ENCODE assay signal across 20 mouse cellular contexts in the genomic region with DNA sequence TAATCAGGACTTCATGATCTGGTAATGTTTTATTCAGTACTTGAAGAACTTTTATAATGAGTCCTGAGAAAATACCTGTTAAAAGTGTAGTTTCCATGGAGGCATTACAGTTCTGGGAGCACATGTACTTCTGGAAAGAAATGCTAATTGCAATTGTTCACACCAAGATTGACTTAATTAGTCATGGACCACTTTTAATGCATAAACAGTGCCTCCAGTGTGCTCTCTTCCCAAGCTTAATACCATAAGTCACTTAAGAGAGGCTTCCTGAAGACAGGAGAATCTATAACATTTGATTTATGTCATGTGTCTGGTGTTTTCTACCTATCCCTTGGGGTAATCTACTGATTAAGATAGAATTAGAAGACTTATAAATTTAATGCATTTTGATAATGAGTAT.
"Had no signal": no experiment of that assay in that cellular context is flagged by ENCODE, and none has a peak within 500 bp of the region (broad histone marks: within the 10 kb centered on the region; RNA-seq: fewer than 3 reads in every experiment).

No protein-coding gene starts in this region.

- H3K4me3 ChIP-seq: liver, embryonic 13.5 days; liver, embryonic 15.5 days; lung, embryonic 15.5 days; megakaryocyte, embryonic 14.5 days; neural tube, embryonic 13.5 days; stomach, embryonic 15.5 days had no signal

- H3K9ac ChIP-seq: liver, embryonic 13.5 days; liver, embryonic 15.5 days; liver, postnatal 0 days; lung, embryonic 15.5 days; neural tube, embryonic 13.5 days; stomach, embryonic 15.5 days had no signal

- ATAC-seq: liver, postnatal 0 days; lung, postnatal 0 days had no signal

- H3K4me1 ChIP-seq: liver, embryonic 13.5 days; liver, embryonic 15.5 days; lung, embryonic 15.5 days; megakaryocyte, embryonic 14.5 days; neural tube, embryonic 13.5 days; stomach, embryonic 15.5 days had no signal

- H3K4me2 ChIP-seq: liver, embryonic 11.5 days; liver, embryonic 13.5 days; liver, embryonic 15.5 days; lung, embryonic 15.5 days; neural tube, embryonic 13.5 days; stomach, embryonic 15.5 days had no signal

- H3K36me3 ChIP-seq: liver, embryonic 13.5 days; liver, embryonic 15.5 days; lung, embryonic 15.5 days; neural tube, embryonic 13.5 days; stomach, embryonic 15.5 days had no signal

- DNase-seq: liver; liver, embryonic 13.5 days; liver, postnatal 0 days; lung, adult 2 months; lung, postnatal 14 days; lung, postnatal 36 days; right cerebral cortex, adult 18-20 months; right cerebral cortex, postnatal 14 days; thymus, adult 2 months; thymus, postnatal 25 days; thymus, postnatal 4 days had no signal

- H3K27ac ChIP-seq: liver, embryonic 13.5 days; liver, embryonic 15.5 days; lung, embryonic 15.5 days; macrophage; neural tube, embryonic 13.5 days; stomach, embryonic 15.5 days; stomach, postnatal 0 days had no signal

- H3K27me3 ChIP-seq: liver, embryonic 13.5 days; liver, embryonic 15.5 days; lung, embryonic 15.5 days; megakaryocyte, embryonic 14.5 days; neural tube, embryonic 13.5 days; stomach, embryonic 15.5 days had no signal

- H3K9me3 ChIP-seq: liver, embryonic 13.5 days; liver, embryonic 15.5 days; lung, embryonic 15.5 days; megakaryocyte, embryonic 14.5 days; neural tube, embryonic 13.5 days; stomach, embryonic 15.5 days had no signal
